Mouse (Mus musculus) adrenal gland, adult 18-20 months (tissue): ENCODE results near the gene Arl2bp. TPM values are rescaled to one million over a fixed set of nuclear protein-coding genes. Genes with fewer than 3 reads are reported as not detected.

Experiments
- total RNA-seq, 2 experiments: library from RNA; stranded (reverse); gene quantifications; 1 replicate in 1 of 2; 2 replicates in 1 of 2; pipeline ENCODE4 v1.2.3; 2021

Arl2bp gene
- total RNA-seq, 2 experiments from 2014 or later: 60.6 to 66.6 TPM

Other genes starting within 250 kb of the Arl2bp start
- 10 to 100 TPM in 1 of 2 experiments, 1 to 10 TPM in 1; 7.1 to 23.7 TPM for gene Nlrc5, start 232.2 kb upstream of the Arl2bp start, total RNA-seq
- gene Cpne2, start 133.6 kb upstream of the Arl2bp start, total RNA-seq: 10 to 100 TPM; 14.7 to 18.5 TPM
- 10 to 100 TPM; 23.3 to 25.3 TPM for gene Rspry1, start 64.7 kb upstream of the Arl2bp start, total RNA-seq
- gene Fam192a, start 64.6 kb upstream of the Arl2bp start, total RNA-seq: 10 to 100 TPM; 38.0 to 39.3 TPM
- gene Pllp, start 29.7 kb downstream of the Arl2bp start, total RNA-seq: under 1 TPM; 0.46 to 0.93 TPM
- under 1 TPM in 1 of 2 experiments, not detected in 1; 0.60 TPM for gene Ccl22, start 79.0 kb downstream of the Arl2bp start, total RNA-seq
- gene Cx3cl1, start 105.4 kb downstream of the Arl2bp start, total RNA-seq: 10 to 100 TPM; 31.3 to 35.4 TPM
- 1 to 10 TPM; 1.4 to 1.8 TPM for gene Ccl17, start 143.9 kb downstream of the Arl2bp start, total RNA-seq
- gene Coq9, start 171.7 kb downstream of the Arl2bp start, total RNA-seq: 100 to 1,000 TPM; 178 to 203 TPM
- gene Ciapin1, start 171.8 kb downstream of the Arl2bp start, total RNA-seq: 100 to 1,000 TPM in 1 of 2 experiments, 10 to 100 TPM in 1; 85.5 to 102 TPM
- 10 to 100 TPM; 61.9 to 65.1 TPM for gene Polr2c, start 190.8 kb downstream of the Arl2bp start, total RNA-seq
- gene Dok4, start 209.7 kb downstream of the Arl2bp start, total RNA-seq: 1 to 10 TPM; 7.7 to 9.8 TPM